Mouse (Mus musculus) left cerebral cortex, adult 9 months (tissue): ENCODE measurements around the gene Tmem212.
"Not testable (repeated sequence)": the region's sequence is repeated elsewhere in the genome, so short reads cannot be mapped to it uniquely, and the experiment has no call there.

Experiments used
- DNase-seq, 2 experiments: peaks; one replicate each; pipeline ENCODE4 v3.0.0; 2022; ENCODE audit warnings: low spot score in 2 of 2

Gene Tmem212

GRCm38 (mm10) chr3:27896318-27896892 is at the start of gene Tmem212:
TSS of gene Tmem212 (minus strand) at chr3:27896368.
- DNase-seq = no peak

GRCm38 (mm10) chr3:27945397-27945796 is 49.2 kb upstream of the Tmem212 start:
- DNase-seq = not testable (repeated sequence)

GRCm38 (mm10) chr3:27942991-27943390 is 46.8 kb upstream of the Tmem212 start:
- DNase-seq = no peak

- DNase-seq = no peak
These were observed 45.5 kb upstream of the Tmem212 start for GRCm38 (mm10) chr3:27941634-27942033.

GRCm38 (mm10) chr3:27938381-27939323 is 42.5 kb upstream of the Tmem212 start, which contains the start of gene Pld1:
TSS of gene Pld1 (plus strand) at chr3:27938695.
- DNase-seq = peak in 1 of 2 experiments; percentile 50

- no peak for DNase-seq
These were observed 41.3 kb upstream of the Tmem212 start for GRCm38 (mm10) chr3:27937144-27938110.

- DNase-seq = no peak
These were observed 40.6 kb upstream of the Tmem212 start for GRCm38 (mm10) chr3:27936731-27937130.

GRCm38 (mm10) chr3:27935644-27936043 is 39.5 kb upstream of the Tmem212 start:
- DNase-seq = no peak

- DNase-seq = no peak
These were observed 36.2 kb upstream of the Tmem212 start for GRCm38 (mm10) chr3:27932391-27932790.

GRCm38 (mm10) chr3:27929219-27929618 is 33.1 kb upstream of the Tmem212 start:
- peak in 1 of 2 experiments; percentile 39 for DNase-seq

GRCm38 (mm10) chr3:27924037-27924436 is 27.9 kb upstream of the Tmem212 start:
- DNase-seq = no peak

GRCm38 (mm10) chr3:27921268-27922020 is 25.3 kb upstream of the Tmem212 start:
- no peak for DNase-seq

- no peak for DNase-seq
These were observed 22.7 kb upstream of the Tmem212 start for GRCm38 (mm10) chr3:27918656-27919436.

GRCm38 (mm10) chr3:27909016-27909415 is 12.8 kb upstream of the Tmem212 start:
- no peak for DNase-seq

GRCm38 (mm10) chr3:27908316-27908715 is 12.1 kb upstream of the Tmem212 start:
- no peak for DNase-seq

GRCm38 (mm10) chr3:27907301-27907700 is 11.1 kb upstream of the Tmem212 start:
- no peak for DNase-seq

- DNase-seq = no peak
These were observed 10.6 kb upstream of the Tmem212 start for GRCm38 (mm10) chr3:27906647-27907209.

- DNase-seq = no peak
These were observed 8.6 kb upstream of the Tmem212 start for GRCm38 (mm10) chr3:27904659-27905330.

- DNase-seq = no peak
These were observed 5.7 kb upstream of the Tmem212 start for GRCm38 (mm10) chr3:27901846-27902245.
